Mouse (Mus musculus) kidney, postnatal 4 days (tissue): ENCODE measurements around the gene Chst11.
"Not testable (repeated sequence)": the region's sequence is repeated elsewhere in the genome, so short reads cannot be mapped to it uniquely, and the experiment has no call there.

Source experiments
- DNase-seq, 2 experiments: peaks; one replicate each; pipeline ENCODE4 v3.0.0; 2021; ENCODE audit warnings: mixed read lengths in 2 of 2

The Chst11 gene

DNA sequence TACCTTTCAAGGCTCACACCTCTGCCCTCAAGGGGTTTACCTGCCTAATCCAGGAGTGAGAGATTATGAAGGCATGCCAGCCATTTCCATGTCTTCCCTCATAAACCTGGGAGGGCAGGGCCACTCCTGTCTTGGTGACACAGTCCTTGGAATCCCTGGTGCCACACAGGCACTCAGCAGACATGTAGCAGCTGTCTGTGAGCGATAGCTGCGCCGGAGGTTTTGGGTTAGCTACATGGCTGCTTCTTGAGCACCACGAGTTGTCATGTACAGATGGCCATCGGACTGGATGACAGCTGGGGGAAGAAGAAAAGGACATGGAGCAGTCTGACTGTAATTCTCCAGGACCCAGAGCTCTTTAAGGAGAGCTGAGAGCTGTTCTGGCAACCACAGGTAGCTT, 129.3 kb downstream of the Chst11 start:
- no peak for DNase-seq

DNA sequence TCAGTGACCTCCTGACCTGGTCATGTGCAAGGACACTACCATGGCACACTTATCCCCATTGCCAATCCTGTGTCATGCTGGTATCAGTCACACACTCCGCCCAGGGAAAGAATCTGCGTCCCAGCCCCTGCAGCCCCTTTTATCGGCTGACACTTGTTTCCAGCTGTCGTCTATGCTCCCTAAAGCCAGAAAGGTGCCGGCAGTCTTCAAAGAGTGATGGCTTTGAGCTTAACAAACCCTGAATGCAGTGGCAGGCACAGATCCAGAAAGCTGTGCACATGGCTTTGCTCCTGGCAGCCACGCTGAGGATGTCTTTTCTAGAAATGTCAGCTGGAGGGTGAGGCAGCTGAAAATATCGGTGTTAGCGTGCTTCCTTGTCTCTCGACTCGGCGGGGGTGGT, 131.6 kb downstream of the Chst11 start:
- peak in 1 of 2 experiments; percentile 30 for DNase-seq

- no peak for DNase-seq
Measured at GRCm38 (mm10) chr10:83117851-83118250, 132.6 kb downstream of the Chst11 start.

- no peak for DNase-seq
Measured at GRCm38 (mm10) chr10:83118613-83119012, 133.3 kb downstream of the Chst11 start.

DNA sequence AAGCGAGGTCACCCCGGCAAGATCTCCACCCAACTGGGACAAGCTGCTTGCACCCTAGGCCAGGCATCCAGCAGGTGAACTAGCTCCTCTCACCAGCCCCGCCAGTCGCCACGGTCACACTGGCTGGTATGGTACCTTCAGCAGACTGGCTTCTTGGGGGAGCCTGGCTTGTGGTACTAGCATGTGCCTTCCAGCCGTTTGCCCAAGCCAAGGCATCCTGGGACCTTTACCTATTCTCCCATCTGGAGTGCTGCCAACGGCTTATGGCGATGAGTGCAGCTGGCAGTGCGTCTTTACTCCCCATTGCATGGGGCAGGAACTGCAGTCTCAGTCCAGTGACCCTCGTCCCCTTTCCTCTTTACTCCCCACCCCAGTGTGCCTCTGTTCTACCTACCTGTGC, 133.7 kb downstream of the Chst11 start:
- DNase-seq: peak in 1 of 2 experiments; percentile 32

DNA sequence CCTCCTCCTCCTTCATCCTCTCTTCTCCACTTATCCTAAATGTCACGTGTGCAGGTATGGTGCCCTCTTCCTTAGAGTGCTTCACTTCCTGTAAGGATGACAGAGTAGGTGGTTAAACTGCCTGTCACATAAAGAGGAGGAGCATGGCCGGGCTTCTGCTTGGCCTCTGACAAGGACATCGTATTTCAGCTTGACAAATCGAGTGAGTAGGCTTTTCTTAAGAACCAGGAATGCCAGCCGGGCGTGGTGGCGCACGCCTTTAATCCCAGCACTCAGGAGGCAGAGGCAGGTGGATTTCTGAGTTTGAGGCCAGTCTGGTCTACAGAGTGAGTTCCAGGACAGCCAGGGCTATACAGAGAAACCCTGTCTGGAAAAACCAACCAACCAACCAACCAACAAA, 134.2 kb downstream of the Chst11 start:
- not testable (repeated sequence) for DNase-seq

GRCm38 (mm10) chr10:83119909-83120308, 134.6 kb downstream of the Chst11 start:
- DNase-seq: no peak

DNA sequence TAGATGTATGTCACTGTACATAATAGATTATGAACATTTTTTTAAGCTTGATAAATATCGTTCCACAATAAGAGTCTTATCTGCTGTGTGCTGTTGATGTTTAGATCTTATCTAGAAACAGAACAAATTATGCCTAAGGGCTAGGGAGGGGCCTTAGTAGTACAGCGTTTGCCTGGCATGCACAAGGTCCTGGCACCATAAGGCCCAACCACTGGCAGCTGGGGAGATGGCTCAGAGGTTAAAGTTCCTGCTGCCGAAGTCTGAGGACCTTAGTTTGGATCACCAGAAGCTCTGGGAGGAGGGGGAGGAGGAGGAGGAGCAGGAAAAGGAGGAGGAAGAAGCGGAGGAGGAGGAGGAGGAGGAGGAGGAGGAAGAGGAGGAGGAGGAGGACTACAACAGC, 135.6 kb downstream of the Chst11 start:
- DNase-seq: no peak

GRCm38 (mm10) chr10:83124560-83124959, 139.3 kb downstream of the Chst11 start:
- DNase-seq: no peak

GRCm38 (mm10) chr10:83126447-83126846, 141.1 kb downstream of the Chst11 start:
- peak; percentile 41 to 62 for DNase-seq

DNA sequence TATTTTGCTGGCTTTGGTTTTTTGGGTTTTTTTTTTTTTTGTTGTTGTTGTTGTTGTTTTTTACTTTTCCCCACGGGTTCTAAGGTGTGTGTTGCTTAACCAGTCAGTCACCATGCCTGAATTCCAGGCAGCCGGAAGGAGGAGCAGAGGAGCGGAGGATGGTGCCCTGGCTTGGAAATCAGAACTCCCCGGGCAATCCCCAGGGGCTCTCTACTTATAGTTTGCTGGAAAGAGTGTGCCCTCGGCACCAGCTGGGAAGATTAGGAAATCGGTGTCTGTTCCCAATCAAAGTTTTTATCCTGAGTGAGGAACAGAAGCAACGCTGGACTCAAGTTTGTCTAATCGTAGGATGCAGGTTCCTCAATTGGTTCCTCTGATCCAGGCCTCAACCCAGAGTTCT, 143.1 kb downstream of the Chst11 start:
- DNase-seq: no peak

- no peak for DNase-seq
Measured at GRCm38 (mm10) chr10:83129624-83130218, 144.4 kb downstream of the Chst11 start.

DNA sequence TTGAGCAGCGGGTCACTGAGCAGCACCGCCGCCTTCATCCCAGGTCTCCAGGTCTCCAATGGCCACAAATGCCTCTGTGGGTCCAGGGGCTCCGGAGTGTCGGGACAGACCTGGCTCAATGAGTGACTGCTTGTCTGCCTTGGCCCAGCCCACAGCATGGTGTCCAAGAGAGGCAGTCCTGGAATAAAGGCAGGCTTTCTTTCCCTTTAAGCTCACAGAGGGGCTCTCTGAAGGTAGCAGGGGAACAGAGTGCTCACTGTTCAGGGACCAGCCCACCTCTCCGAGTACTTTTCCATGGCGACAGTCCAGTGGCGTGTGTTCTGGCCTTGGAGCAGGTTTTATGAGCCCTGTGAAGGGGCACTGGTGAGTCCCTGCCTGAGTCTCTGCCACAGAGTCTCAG, 145.3 kb downstream of the Chst11 start:
- peak in 1 of 2 experiments; percentile 39 for DNase-seq

DNA sequence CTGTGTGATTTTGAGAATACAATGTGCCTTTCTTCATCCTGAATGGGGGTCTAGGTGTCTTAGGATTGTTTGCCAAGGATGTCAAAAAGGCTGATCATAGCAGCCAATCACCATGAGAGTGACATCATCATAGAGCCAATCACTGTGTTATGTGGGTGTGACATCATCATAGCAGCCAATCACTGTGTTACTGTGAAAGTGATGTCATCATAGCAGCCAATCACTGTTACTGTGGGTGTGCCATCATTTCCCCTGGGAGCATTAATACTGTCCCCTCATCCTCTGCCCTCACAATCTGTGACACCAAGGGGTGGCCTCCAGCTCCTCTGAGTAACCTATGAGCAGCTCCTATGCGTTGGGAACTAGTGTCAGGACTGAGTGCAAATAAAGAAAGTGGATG, 146.6 kb downstream of the Chst11 start:
- DNase-seq: no peak

- DNase-seq: no peak
Measured at GRCm38 (mm10) chr10:83133866-83134570, 148.7 kb downstream of the Chst11 start.

- DNase-seq: peak in 1 of 2 experiments; percentile 9
Measured at GRCm38 (mm10) chr10:83134896-83135295, 149.6 kb downstream of the Chst11 start.

DNA sequence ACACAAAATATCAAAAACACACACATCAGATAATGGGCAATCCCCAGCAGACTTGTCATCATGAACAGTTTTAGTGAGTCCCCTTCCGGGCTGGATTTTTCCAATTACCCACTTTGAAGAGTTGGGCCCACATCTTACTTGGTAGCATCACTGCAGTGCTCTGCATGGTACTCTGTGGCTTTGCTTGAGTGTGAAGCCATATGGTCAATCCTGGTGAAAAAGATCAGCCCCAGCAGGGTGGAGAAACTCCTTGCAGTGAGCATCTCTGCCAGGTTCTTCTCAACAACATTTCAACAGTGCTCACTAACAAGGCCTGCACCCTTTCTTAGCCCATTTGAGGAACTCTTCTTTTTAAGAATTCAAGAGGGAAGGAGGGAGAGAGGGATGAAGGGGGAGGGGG, 150.7 kb downstream of the Chst11 start:
- no peak for DNase-seq

- no peak for DNase-seq
Measured at GRCm38 (mm10) chr10:83137103-83137502, 151.8 kb downstream of the Chst11 start.

- no peak for DNase-seq
Measured at GRCm38 (mm10) chr10:83139276-83139675, 154.0 kb downstream of the Chst11 start.

- no peak for DNase-seq
Measured at GRCm38 (mm10) chr10:83140258-83140936, 155.1 kb downstream of the Chst11 start.

GRCm38 (mm10) chr10:83141434-83141833, 156.1 kb downstream of the Chst11 start:
- no peak for DNase-seq

DNA sequence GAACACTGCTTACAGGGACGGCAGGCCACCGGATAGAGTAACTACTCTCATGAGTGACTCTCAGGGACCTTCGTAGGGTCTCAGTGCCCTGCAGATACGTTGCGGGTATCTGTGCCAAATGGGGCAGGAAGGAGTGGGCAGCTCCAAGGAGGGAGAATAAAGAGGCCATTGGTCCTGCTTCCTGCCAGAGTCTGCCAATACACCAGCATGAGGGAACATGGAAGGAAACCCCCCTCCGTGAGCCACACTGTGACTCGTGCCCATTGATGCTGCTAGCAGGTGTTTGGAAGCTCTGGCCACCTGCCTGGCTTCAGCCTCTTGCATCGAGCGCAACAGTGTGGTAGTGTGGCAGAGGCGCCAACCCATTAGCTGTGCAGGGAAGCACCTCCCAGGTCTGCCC, 157.8 kb downstream of the Chst11 start:
- no peak for DNase-seq

DNA sequence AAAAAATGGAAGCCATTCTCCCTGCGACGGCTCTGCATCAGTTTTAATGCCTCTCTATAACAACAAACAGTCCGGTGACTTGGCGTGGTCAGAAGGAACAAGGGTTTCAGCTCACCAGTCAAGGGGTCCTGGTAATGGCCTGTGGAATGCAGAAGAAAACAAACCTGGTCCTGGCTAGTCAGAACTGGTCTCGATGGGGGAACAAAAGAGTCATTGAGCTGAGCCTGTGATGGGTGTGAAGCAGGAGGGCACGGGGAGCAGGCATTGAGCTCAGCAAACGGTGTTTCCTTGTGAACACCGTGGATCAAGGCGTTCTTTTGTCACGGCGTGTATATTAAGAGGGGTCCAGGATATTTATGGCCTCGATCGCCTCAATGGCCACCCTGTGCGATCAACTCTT, 160.5 kb downstream of the Chst11 start:
- peak; percentile 34 to 63 for DNase-seq
